In genomic region chr1:93726974-93727373, GRCm38 (mm10) we compare ENCODE assay signal across 8 mouse cellular contexts. TPM values are rescaled to one million over a fixed set of nuclear protein-coding genes. Genes with fewer than 3 reads are reported as not detected.
DNase-seq lines count a peak whose midpoint lies in the region; ATAC-seq and TF ChIP-seq lines count a peak whose summit lies in the region.

No protein-coding gene starts in this region.

- no peak overlapping the region for H3K4me3 ChIP-seq in G1E (ENCODE audit: low read depth, low read length)
- no peak overlapping the region for H3K4me3 ChIP-seq in embryonic fibroblast, embryonic 13.5 days (ENCODE audit: insufficient read depth, low read length)
- no peak overlapping the region for H3K4me3 ChIP-seq in heart, embryonic 15.5 days
- H3K4me3 ChIP-seq in lung, postnatal 0 days (ENCODE audit: low read depth, low read length): no peak overlapping the region

- TF ChIP-seq EP300 in lung, postnatal 0 days (IDR thresholded peaks at IDR 0.05): no peak

- H3K36me3 ChIP-seq in G1E (replicated peaks): peaks cover 79% of the 10 kb centered on the region
- 0 out of 2 replicates have a peak, but pooled peaks cover 7% of the 10 kb centered on the region for H3K36me3 ChIP-seq in heart, embryonic 15.5 days
- H3K36me3 ChIP-seq in lung, postnatal 0 days (ENCODE audit: insufficient read depth, low read length): no peaks in the 10 kb centered on the region; the same call in 1 of the 2 replicates

- H3K9ac ChIP-seq in heart, embryonic 15.5 days: no peak overlapping the region
- H3K9ac ChIP-seq in lung, postnatal 0 days (replicated peaks; ENCODE audit: low read depth): no peak overlapping the region

- ATAC-seq in G1E (ENCODE audit: extremely low read depth, insufficient number of reproducible peaks, low FRiP score, poor library complexity, severe bottlenecking): peak; percentile 67
- peak; percentile 53 for ATAC-seq in heart, embryonic 15.5 days (replicated peaks; ENCODE audit: insufficient number of reproducible peaks, insufficient read depth, low FRiP score, low read depth)
- ATAC-seq in lung, postnatal 0 days: peak; percentile 91

- H3K4me1 ChIP-seq in G1E (ENCODE audit: insufficient read depth, low read depth, low read length): peaks cover 13% of the 10 kb centered on the region
- peaks cover 6% of the 10 kb centered on the region for H3K4me1 ChIP-seq in embryonic fibroblast, embryonic 13.5 days (ENCODE audit: control insufficient read depth, insufficient read depth, low read length)
- H3K4me1 ChIP-seq in heart, embryonic 15.5 days (replicated peaks): peaks cover 14% of the 10 kb centered on the region
- peaks cover 2% of the 10 kb centered on the region; the same call in 1 of the 2 replicates for H3K4me1 ChIP-seq in lung, postnatal 0 days (ENCODE audit: insufficient read depth, low read depth, low read length)

- no peak overlapping the region for H3K27ac ChIP-seq in embryonic fibroblast, embryonic 13.5 days (ENCODE audit: insufficient read depth, low read length)
- no peak overlapping the region for H3K27ac ChIP-seq in heart, embryonic 15.5 days
- H3K27ac ChIP-seq in lung, postnatal 0 days (ENCODE audit: low read length): no peak overlapping the region

- TF ChIP-seq CTCF in G1E (IDR thresholded peaks at IDR 0.05; ENCODE audit: low read depth, low read length): peak; percentile 85
- TF ChIP-seq CTCF in embryonic fibroblast, embryonic 13.5 days (IDR thresholded peaks at IDR 0.05; ENCODE audit: borderline replicate concordance, insufficient read depth, low read length): peak; percentile 51; the same call in 1 of the 2 replicates
- TF ChIP-seq CTCF in lung, postnatal 0 days (IDR thresholded peaks at IDR 0.05): peak; percentile 98

- no peak for TF ChIP-seq POLR2A in embryonic fibroblast, embryonic 13.5 days (IDR thresholded peaks at IDR 0.05; ENCODE audit: low read depth, low read length)

- peak; percentile 65 for DNase-seq in G1E (ENCODE audit: low spot score)
- peak; percentile 77 to 84 for DNase-seq in adrenal gland, postnatal 36 days
- DNase-seq in kidney, postnatal 4 days: peak; percentile 77 to 78
- DNase-seq in lung, postnatal 0 days (ENCODE audit: low spot score): peak; percentile 80
- DNase-seq in retina, postnatal 7 days (ENCODE audit: low read depth, low spot score): peak; percentile 36
- DNase-seq in urinary bladder, postnatal 36 days (ENCODE audit: low spot score in 2 of 2): peak; percentile 42 to 43

- H3K27me3 ChIP-seq in G1E (ENCODE audit: insufficient read depth, low read length): no peaks in the 10 kb centered on the region
- no peaks in the 10 kb centered on the region for H3K27me3 ChIP-seq in heart, embryonic 15.5 days
- no peaks in the 10 kb centered on the region for H3K27me3 ChIP-seq in lung, postnatal 0 days (replicated peaks; ENCODE audit: insufficient read depth, low read length)

- H3K4me2 ChIP-seq in heart, embryonic 15.5 days: no peak overlapping the region
- no peak overlapping the region for H3K4me2 ChIP-seq in lung, postnatal 0 days (replicated peaks; ENCODE audit: low read depth, low read length)

- no peaks in the 10 kb centered on the region for H3K9me3 ChIP-seq in G1E (replicated peaks)
- H3K9me3 ChIP-seq in heart, embryonic 15.5 days (replicated peaks): no peaks in the 10 kb centered on the region
- H3K9me3 ChIP-seq in lung, postnatal 0 days (ENCODE audit: low read length): no peaks in the 10 kb centered on the region

- WGBS in heart, embryonic 15.5 days: 51% methylated on average over 3 of the region's 3 CpGs
- 46% methylated on average over 3 of the region's 3 CpGs for WGBS in lung, postnatal 0 days

RNA-seq across cellular contexts. Expression of gene Atg4b, which starts 24.3 kb away (rescaled TPM):
- 78.9 and 82.2 TPM in 2 replicates for total RNA-seq in G1E (2014; fragmentation: Nextera tagmentation)
- total RNA-seq in G1E (2017): 82.0 and 91.0 TPM in 2 replicates
- 4.4 and 6.9 TPM in 2 replicates for polyA plus RNA-seq in G1E (2012)
- 10 to 100 TPM; 82.3 to 86.2 TPM for total RNA-seq in adrenal gland, postnatal 36 days (2021)
- 92.8 and 110 TPM in 2 replicates for polyA plus RNA-seq in embryonic fibroblast, embryonic 13.5 days (2011; ENCODE audit: insufficient read length, low read depth, missing spikeins)
- polyA plus RNA-seq in heart, embryonic 15.5 days (2015; fragmentation: Nextera tagmentation; extraction: Ambion mirVana): 56.1 and 57.6 TPM in 2 replicates
- 54.2 and 66.1 TPM in 2 replicates for polyA plus RNA-seq in lung, postnatal 0 days (2015; fragmentation: Nextera tagmentation; extraction: Ambion mirVana)

RNA-seq across cellular contexts. Expression of gene Thap4, which starts 27.7 kb away (rescaled TPM):
- 30.3 and 39.4 TPM in 2 replicates for total RNA-seq in G1E (2014; fragmentation: Nextera tagmentation)
- 27.9 and 31.2 TPM in 2 replicates for total RNA-seq in G1E (2017)
- polyA plus RNA-seq in G1E (2012): 60.1 and 71.1 TPM in 2 replicates
- total RNA-seq in adrenal gland, postnatal 36 days (2021): 10 to 100 TPM; 45.4 to 57.4 TPM
- polyA plus RNA-seq in embryonic fibroblast, embryonic 13.5 days (2011; ENCODE audit: insufficient read length, low read depth, missing spikeins): 34.5 and 38.7 TPM in 2 replicates
- 51.0 and 51.4 TPM in 2 replicates for polyA plus RNA-seq in heart, embryonic 15.5 days (2015; fragmentation: Nextera tagmentation; extraction: Ambion mirVana)
- 34.4 and 37.6 TPM in 2 replicates for polyA plus RNA-seq in lung, postnatal 0 days (2015; fragmentation: Nextera tagmentation; extraction: Ambion mirVana)

RNA-seq across cellular contexts. Expression of gene Bok, which starts 41.5 kb away (rescaled TPM):
- total RNA-seq in G1E (2014; fragmentation: Nextera tagmentation): not detected in 2 replicates
- 0.41 TPM in 1 of 2 replicates, not detected in the other for total RNA-seq in G1E (2017)
- polyA plus RNA-seq in G1E (2012): not detected in 2 replicates
- 10 to 100 TPM; 10.9 to 13.1 TPM for total RNA-seq in adrenal gland, postnatal 36 days (2021)
- 11.9 and 17.0 TPM in 2 replicates for polyA plus RNA-seq in embryonic fibroblast, embryonic 13.5 days (2011; ENCODE audit: insufficient read length, low read depth, missing spikeins)
- 38.2 and 51.3 TPM in 2 replicates for polyA plus RNA-seq in heart, embryonic 15.5 days (2015; fragmentation: Nextera tagmentation; extraction: Ambion mirVana)
- polyA plus RNA-seq in lung, postnatal 0 days (2015; fragmentation: Nextera tagmentation; extraction: Ambion mirVana): 30.9 and 31.2 TPM in 2 replicates

Comparison
In these comparisons a context has a peak if more than half of its experiments do, and no peak if none do; other contexts are left out.
1. RNA of gene Bok, which starts 41.5 kb away (polyA plus RNA-seq): 38.2 to 51.3 TPM in heart, embryonic 15.5 days, 30.9 to 31.2 TPM in lung, postnatal 0 days and 11.9 to 17.0 TPM in embryonic fibroblast, embryonic 13.5 days; not detected in G1E; every median in the first group is over 10 times any median in the second.
2. Peak in every context shown above with its lines, with median percentiles within 50 percentile points of each other: ATAC-seq, DNase-seq and CTCF ChIP-seq.